Mouse (Mus musculus): ENCODE measurements around the gene Cux1. TPM values are rescaled to one million over a fixed set of nuclear protein-coding genes. Genes with fewer than 3 reads are reported as not detected.
A peak's percentile ranks its signal among the peaks of the same experiment; 100 is the strongest.

Gene Cux1
- polyA plus RNA-seq, 1 experiment from 2014 or later: 114 TPM

- peaks cover 8% of the 10 kb centered on the region for H3K36me3 ChIP-seq
- no peaks in the 10 kb centered on the region for H3K27me3 ChIP-seq
- WGBS: 10% methylated on average over 19 of the region's 19 CpGs
- H3K9me3 ChIP-seq: no peaks in the 10 kb centered on the region
- H3K4me3 ChIP-seq: no peak overlapping the region
- H3K27ac ChIP-seq: peak overlapping the region; percentile 83
- H3K4me1 ChIP-seq: peaks cover 29% of the 10 kb centered on the region
- peak; percentile 99 for ATAC-seq (ENCODE audit: borderline replicate concordance, extremely low read depth, low FRiP score, low TSS enrichment)
- no peak overlapping the region for H3K9ac ChIP-seq
- H3K4me2 ChIP-seq: peak overlapping the region; percentile 49; the same call in 1 of the 2 replicates
Measured at GRCm38 (mm10) chr5:136403565-136403961, 163.7 kb downstream of the Cux1 start.

- Histone ChIP-seq H3K9ac (no peak overlapping the region), H3K36me3 (peaks cover 6% of the 10 kb centered on the region), H3K9me3 (no peaks in the 10 kb centered on the region), H3K27ac (peak overlapping the region; percentile 83), H3K4me3 (no peak overlapping the region; the same call in 1 of the 2 replicates), H3K27me3 (no peaks in the 10 kb centered on the region), H3K4me1 (peaks cover 32% of the 10 kb centered on the region), H3K4me2 (peak overlapping the region; percentile 49)
- ATAC-seq (ENCODE audit: borderline replicate concordance, extremely low read depth, low FRiP score, low TSS enrichment): peak; percentile 47
- WGBS: 26% methylated on average over 15 of the region's 15 CpGs
Measured at GRCm38 (mm10) chr5:136402622-136403564, 164.4 kb downstream of the Cux1 start.

GRCm38 (mm10) chr5:136398706-136399105, 168.6 kb downstream of the Cux1 start:
- H3K27me3 ChIP-seq: no peaks in the 10 kb centered on the region
- H3K9me3 ChIP-seq: no peaks in the 10 kb centered on the region
- H3K4me1 ChIP-seq: peaks cover 50% of the 10 kb centered on the region
- no peak overlapping the region for H3K27ac ChIP-seq
- no peak overlapping the region for H3K4me3 ChIP-seq
- no peak overlapping the region for H3K4me2 ChIP-seq
- no peak overlapping the region for H3K9ac ChIP-seq
- no peaks in the 10 kb centered on the region for H3K36me3 ChIP-seq
- 89% methylated on average over 3 of the region's 3 CpGs for WGBS
- ATAC-seq (ENCODE audit: borderline replicate concordance, extremely low read depth, low FRiP score, low TSS enrichment): no peak

- Histone ChIP-seq H3K4me2 (no peak overlapping the region), H3K9ac (no peak overlapping the region), H3K27me3 (no peaks in the 10 kb centered on the region), H3K36me3 (no peaks in the 10 kb centered on the region), H3K4me1 (peaks cover 39% of the 10 kb centered on the region), H3K9me3 (no peaks in the 10 kb centered on the region), H3K27ac (peak overlapping the region; percentile 68), H3K4me3 (no peak overlapping the region)
- 88% methylated on average over 1 of the region's 1 CpGs for WGBS
- no peak for ATAC-seq (ENCODE audit: borderline replicate concordance, extremely low read depth, low FRiP score, low TSS enrichment)
Measured at GRCm38 (mm10) chr5:136396699-136397098, 170.6 kb downstream of the Cux1 start.

- Histone ChIP-seq H3K9ac (no peak overlapping the region), H3K27me3 (no peaks in the 10 kb centered on the region), H3K4me3 (no peak overlapping the region), H3K27ac (peak overlapping the region; percentile 68), H3K36me3 (no peaks in the 10 kb centered on the region), H3K4me2 (no peak overlapping the region), H3K9me3 (no peaks in the 10 kb centered on the region), H3K4me1 (peaks cover 39% of the 10 kb centered on the region)
- 60% methylated on average over 7 of the region's 7 CpGs for WGBS
- peak; percentile 52; the same call in 1 of the 2 replicates for ATAC-seq (ENCODE audit: borderline replicate concordance, extremely low read depth, low FRiP score, low TSS enrichment)
Measured at GRCm38 (mm10) chr5:136396256-136396655, 171.0 kb downstream of the Cux1 start.

GRCm38 (mm10) chr5:136395600-136396195, 171.6 kb downstream of the Cux1 start:
- peak overlapping the region; percentile 65 for H3K27ac ChIP-seq
- H3K9me3 ChIP-seq: no peaks in the 10 kb centered on the region
- H3K4me1 ChIP-seq: peaks cover 39% of the 10 kb centered on the region
- no peaks in the 10 kb centered on the region for H3K36me3 ChIP-seq
- ATAC-seq (ENCODE audit: borderline replicate concordance, extremely low read depth, low FRiP score, low TSS enrichment): no peak
- no peak overlapping the region for H3K4me3 ChIP-seq
- no peak overlapping the region for H3K4me2 ChIP-seq
- H3K27me3 ChIP-seq: no peaks in the 10 kb centered on the region
- no peak overlapping the region for H3K9ac ChIP-seq
- 61% methylated on average over 3 of the region's 3 CpGs for WGBS

GRCm38 (mm10) chr5:136394517-136395212, 172.6 kb downstream of the Cux1 start:
- Histone ChIP-seq H3K9ac (no peak overlapping the region), H3K27me3 (no peaks in the 10 kb centered on the region), H3K27ac (peak overlapping the region; percentile 66), H3K4me1 (peaks cover 39% of the 10 kb centered on the region), H3K36me3 (no peaks in the 10 kb centered on the region), H3K4me3 (no peak overlapping the region), H3K4me2 (no peak overlapping the region), H3K9me3 (no peaks in the 10 kb centered on the region)
- peak; percentile 71; the same call in 1 of the 2 replicates for ATAC-seq (ENCODE audit: borderline replicate concordance, extremely low read depth, low FRiP score, low TSS enrichment)
- WGBS: 51% methylated on average over 6 of the region's 6 CpGs

GRCm38 (mm10) chr5:136393621-136394020, 173.7 kb downstream of the Cux1 start:
- 60% methylated on average over 2 of the region's 2 CpGs for WGBS
- ATAC-seq (ENCODE audit: borderline replicate concordance, extremely low read depth, low FRiP score, low TSS enrichment): no peak
- no peak overlapping the region for H3K4me3 ChIP-seq
- no peak overlapping the region for H3K9ac ChIP-seq
- H3K36me3 ChIP-seq: no peaks in the 10 kb centered on the region
- H3K27ac ChIP-seq: peak overlapping the region; percentile 66
- no peak overlapping the region for H3K4me2 ChIP-seq
- H3K27me3 ChIP-seq: no peaks in the 10 kb centered on the region
- H3K4me1 ChIP-seq: peaks cover 39% of the 10 kb centered on the region
- no peaks in the 10 kb centered on the region for H3K9me3 ChIP-seq

GRCm38 (mm10) chr5:136386757-136387156, 180.5 kb downstream of the Cux1 start:
- no peak overlapping the region for H3K27ac ChIP-seq
- ATAC-seq (ENCODE audit: borderline replicate concordance, extremely low read depth, low FRiP score, low TSS enrichment): no peak
- no peaks in the 10 kb centered on the region for H3K27me3 ChIP-seq
- 65% methylated on average over 2 of the region's 2 CpGs for WGBS
- no peaks in the 10 kb centered on the region for H3K36me3 ChIP-seq
- no peak overlapping the region for H3K4me3 ChIP-seq
- H3K9me3 ChIP-seq: no peaks in the 10 kb centered on the region
- no peak overlapping the region for H3K9ac ChIP-seq
- H3K4me2 ChIP-seq: no peak overlapping the region
- peaks cover 12% of the 10 kb centered on the region; the same call in 1 of the 2 replicates for H3K4me1 ChIP-seq

GRCm38 (mm10) chr5:136385161-136385560, 182.1 kb downstream of the Cux1 start:
- Histone ChIP-seq H3K27me3 (no peaks in the 10 kb centered on the region), H3K9ac (no peak overlapping the region), H3K4me1 (peaks cover 12% of the 10 kb centered on the region; the same call in 1 of the 2 replicates), H3K9me3 (no peaks in the 10 kb centered on the region), H3K4me2 (no peak overlapping the region), H3K4me3 (no peak overlapping the region), H3K36me3 (no peaks in the 10 kb centered on the region), H3K27ac (no peak overlapping the region)
- WGBS: 88% methylated on average over 3 of the region's 3 CpGs
- ATAC-seq (ENCODE audit: borderline replicate concordance, extremely low read depth, low FRiP score, low TSS enrichment): no peak

- H3K9ac ChIP-seq: no peak overlapping the region
- H3K4me3 ChIP-seq: no peak overlapping the region
- no peak overlapping the region for H3K27ac ChIP-seq
- H3K36me3 ChIP-seq: peaks cover 3% of the 10 kb centered on the region; the same call in 1 of the 2 replicates
- H3K4me1 ChIP-seq: peaks cover 12% of the 10 kb centered on the region; the same call in 1 of the 2 replicates
- ATAC-seq (ENCODE audit: borderline replicate concordance, extremely low read depth, low FRiP score, low TSS enrichment): no peak
- no peaks in the 10 kb centered on the region for H3K9me3 ChIP-seq
- 70% methylated on average over 9 of the region's 9 CpGs for WGBS
- H3K27me3 ChIP-seq: no peaks in the 10 kb centered on the region
- no peak overlapping the region for H3K4me2 ChIP-seq
Measured at GRCm38 (mm10) chr5:136382261-136383005, 184.9 kb downstream of the Cux1 start.

Data from lung, embryonic 15.5 days (tissue).